Mouse (Mus musculus) cerebellum, postnatal 14 days (tissue): Measurements from ENCODE around the gene Ints11.

Source experiments
- DNase-seq, 2 experiments: peaks; one replicate each; pipeline ENCODE4 v3.0.0; 2021; ENCODE audit warnings: mixed read lengths in 2 of 2

Ints11 gene

DNA sequence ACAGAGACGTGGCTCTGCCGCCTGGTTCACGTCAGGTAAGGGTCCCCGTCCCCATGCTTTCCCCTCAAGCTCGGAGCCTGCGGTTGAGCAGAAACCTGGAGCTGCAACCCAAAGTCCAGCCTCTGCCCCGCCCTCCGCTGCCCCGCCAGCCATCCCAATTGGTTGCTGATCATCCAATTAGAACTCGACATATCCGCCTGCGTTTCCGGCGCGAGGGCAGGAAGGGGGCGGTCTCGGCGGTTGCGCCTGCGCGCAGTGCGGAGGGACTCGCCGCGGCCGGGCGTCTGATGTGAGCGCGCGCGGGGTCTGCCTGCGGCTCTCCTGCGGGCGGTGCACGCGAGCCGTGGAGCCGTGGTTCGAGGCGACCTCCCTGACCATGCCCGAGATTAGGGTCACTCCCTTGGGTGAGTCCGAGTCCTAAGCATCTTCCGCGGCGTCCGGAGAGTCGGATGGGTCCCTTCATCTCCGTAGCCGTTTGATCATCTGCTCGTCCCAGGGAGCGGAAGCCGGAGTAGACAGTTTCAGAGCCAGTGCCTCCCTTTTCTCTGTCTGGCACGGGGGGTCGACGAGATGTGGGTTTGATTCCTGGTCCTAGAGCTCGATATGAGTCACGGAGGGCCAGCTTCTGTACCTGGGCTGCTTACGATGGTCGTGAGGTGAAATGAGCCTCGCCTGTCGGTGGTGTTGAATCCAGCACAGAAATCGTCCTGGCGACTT is at the start of gene Ints11, which contains the start of gene Cptp:
Gene Ints11, plus strand, starts transcription at position 230 of the 717 bp plus-strand sequence.
Gene Cptp, minus strand, starts transcription at position 124 of the 717 bp plus-strand sequence.
- peak; percentile 97 for DNase-seq

DNA sequence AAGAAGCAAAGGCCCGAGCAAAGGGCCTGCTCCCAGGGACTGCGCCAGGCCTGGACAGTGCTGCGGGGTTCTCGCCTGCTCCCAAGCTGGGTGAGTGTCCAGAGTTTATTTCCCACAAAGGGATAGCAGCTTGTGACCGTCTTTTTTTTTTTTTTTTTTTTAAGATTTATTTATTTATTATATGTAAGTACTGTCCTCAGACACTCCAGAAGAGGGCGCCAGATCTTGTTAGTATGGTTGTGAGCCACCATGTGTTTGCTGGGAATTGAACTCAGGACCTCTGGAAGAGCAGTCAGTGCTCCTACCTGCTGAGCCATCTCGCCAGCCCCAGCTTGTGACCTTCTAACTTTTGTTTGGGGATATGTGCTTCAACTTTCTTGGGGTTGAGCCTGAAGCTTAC is 48.3 kb upstream of the Ints11 start:
- peak in 1 of 2 experiments; percentile 61 for DNase-seq

DNA sequence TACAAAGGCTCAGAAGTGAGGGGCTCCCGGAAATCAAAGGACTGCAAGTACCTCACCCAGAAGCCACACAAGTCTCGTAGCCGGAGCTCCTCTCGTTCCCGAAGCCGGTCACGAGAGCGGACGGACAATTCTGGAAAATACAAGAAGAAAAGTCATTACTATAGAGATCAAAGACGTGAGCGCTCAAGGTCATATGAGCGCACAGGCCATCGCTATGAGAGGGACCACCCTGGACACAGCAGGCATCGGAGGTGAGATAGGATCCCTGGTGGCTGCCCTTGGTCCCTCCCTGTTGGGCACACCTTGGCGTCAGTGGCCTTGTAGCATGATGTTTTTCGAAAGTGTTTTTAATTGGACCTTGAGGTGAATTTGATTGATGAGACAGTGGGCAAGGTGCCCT is 45.9 kb upstream of the Ints11 start:
- DNase-seq = no peak

DNA sequence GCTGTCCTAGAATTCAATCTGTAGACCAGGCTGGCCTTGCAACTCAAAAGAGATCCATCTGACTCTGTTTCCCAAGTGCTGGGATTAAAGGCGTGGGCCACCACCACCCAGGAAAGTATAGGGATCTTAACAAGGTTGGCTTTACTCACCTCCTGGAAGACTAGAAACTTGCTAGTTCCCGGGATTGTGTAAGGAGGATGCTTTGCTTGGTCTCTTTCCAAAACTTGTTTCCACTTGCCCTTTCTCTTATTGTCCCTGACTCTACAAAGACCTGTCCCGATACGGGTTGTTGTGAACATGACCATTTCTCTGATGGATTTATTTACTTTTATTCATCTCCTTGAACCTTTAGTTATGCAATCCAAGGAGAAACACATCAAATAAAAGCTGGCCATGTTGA is 39.5 kb upstream of the Ints11 start:
- no peak for DNase-seq

DNA sequence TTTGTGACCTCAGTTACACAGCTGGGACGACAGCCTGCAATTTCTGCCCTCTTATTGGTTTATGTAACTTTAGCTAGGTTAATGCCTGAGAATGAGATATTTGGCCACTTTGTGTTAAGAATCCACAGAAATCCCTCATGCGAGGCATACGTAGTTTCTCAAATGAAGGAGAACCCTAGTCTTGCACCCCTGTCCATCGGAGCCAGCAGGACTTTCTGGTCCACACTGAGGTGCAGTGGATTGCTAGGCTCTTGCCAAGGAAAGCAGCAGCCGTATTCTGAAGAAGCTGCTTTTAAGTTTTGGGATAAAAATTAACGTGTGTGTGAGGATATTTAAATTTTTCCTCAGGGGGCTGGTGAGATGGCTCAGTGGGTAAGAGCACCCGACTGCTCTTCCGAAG is 38.8 kb upstream of the Ints11 start:
- no peak for DNase-seq

DNA sequence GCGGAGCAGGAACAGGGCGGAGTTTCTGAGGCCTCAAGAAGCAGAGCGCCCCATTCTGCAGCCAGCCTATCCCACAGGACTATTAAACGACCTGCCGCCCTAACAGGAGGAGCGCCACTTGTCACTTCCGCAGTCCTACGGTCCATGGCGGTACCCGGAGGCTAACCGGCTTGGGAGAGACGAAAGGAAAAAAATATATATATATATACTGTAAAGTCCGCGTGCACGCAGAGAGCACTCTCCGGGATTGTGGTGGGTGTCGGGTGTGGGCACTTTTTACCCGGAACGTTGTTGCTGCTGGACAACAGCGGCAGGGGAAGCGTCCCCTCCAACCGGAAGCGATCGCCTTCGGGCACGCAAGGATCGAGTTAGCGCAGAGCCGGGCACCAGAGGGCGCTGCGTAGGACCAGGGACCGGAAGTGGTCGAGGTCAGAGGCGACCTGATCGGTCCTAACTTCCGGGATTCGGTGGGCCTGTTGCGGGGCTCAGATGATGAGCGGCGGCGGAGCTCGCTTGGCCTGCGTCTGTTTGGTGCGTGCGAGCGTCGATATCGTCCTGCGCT is 38.1 kb upstream of the Ints11 start, which contains the start of gene Aurkaip1:
Gene Aurkaip1, plus strand, starts transcription at position 68 of the 562 bp plus-strand sequence.
- peak; percentile 98 to 99 for DNase-seq

DNA sequence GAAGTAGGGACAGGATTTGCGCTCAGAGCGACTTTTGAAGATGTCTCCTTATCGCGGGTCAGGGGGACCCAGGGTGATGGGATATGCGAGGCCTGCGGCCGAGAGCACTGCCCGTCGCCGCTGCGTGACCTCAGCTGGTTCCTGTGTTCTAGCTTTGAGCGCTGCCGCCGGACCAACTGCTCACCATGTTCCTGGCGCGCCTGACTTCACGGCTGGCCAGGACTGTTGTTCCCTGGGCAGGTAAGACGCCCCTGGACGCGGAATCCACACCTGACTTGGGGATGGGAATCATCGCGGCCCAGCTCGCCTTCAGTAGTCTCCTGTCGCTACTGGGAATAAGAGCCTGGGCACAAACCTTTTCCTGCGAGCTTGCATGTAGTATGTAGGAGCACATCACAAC is 37.5 kb upstream of the Ints11 start:
- peak in 1 of 2 experiments; percentile 56 for DNase-seq

DNA sequence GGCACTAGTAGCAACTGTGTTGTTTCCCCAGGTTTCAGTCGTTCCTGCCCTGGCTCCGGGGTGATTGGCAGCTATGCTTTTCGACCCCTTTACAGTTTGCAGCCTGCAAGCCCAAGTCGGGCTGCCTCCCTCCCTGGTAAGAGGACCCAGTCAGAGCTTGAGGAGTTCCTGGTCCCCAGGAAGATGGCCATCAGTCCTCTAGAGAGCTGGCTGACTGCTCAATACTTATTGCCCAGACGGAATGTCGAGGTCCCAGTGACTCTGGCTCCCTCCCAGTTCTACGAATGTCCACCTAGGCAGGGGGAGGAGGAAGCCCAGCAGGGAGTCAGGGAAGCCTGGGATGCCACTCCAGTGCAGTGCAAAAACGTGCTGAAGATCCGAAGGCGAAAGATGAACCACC is 37.0 kb upstream of the Ints11 start:
- peak in 1 of 2 experiments; percentile 20 for DNase-seq

DNA sequence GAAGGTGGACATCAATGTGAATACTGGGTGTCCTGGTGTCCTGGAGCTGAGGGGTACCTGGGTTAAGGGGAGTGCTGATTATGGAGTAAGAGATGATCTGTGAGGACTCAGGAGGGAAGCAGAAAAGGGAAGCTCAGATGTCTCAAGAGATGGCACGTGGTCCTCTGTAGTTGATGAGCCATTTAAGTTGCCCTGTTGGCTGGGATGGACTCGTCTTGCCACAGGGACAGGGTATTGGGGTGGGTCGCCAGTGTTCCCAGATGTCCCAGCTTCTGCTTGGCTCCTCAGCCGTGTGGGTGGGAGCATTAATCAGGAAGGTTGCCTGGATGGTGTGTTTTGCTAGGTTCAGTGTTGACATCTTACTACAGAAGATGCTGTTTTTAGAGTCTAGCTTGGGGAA is 36.1 kb upstream of the Ints11 start:
- no peak for DNase-seq

DNA sequence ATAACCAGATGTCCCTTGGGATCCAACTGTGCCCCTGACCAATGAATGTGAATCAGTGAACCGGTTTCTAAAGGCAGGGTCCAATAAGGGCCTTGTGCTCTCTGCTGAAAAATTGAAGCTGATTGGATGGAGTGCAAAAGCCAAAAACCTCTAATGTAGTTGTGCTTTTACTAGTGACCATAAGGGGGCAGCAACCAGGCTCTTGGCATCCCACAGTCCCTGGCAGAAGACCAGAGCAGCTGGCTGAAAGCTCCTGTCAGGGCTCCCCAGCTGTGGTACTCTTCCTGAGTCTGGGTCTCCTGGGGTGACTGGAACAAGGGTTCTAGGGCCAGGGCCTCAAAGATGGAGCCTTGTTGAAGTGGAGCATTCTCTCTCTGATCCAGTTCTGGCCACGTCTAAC is 35.5 kb upstream of the Ints11 start:
- peak; percentile 73 to 88 for DNase-seq

DNA sequence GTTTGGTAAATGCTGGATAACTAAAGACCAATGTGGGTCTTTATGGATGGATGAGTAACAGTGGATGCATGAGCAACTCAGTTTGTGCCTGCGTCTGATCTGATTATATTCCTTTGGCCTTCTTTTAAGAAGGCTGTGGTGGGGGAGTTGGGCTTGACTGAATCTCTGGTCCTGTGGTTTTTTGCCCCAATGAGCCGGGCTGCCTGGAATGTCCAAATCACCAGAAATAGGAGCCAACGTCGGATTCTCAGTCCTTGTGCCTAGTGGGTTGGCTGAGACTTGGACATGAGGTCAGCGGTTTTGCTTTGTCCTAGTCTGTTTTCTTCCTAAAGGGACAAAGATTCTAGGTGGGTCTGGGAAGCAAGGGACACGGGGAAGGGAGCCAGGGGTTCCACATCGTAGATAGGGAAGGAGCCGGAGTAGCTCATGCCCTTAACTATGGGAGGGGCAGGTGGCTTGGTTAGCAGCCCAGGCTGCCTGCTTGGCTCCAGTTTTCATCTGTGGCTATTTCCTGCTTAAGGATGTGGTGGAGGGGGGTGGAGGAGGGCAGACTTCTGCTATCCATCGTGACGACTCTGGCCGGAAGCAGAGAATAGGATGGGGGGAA is 31.8 kb upstream of the Ints11 start:
- peak in 1 of 2 experiments; percentile 28 for DNase-seq

DNA sequence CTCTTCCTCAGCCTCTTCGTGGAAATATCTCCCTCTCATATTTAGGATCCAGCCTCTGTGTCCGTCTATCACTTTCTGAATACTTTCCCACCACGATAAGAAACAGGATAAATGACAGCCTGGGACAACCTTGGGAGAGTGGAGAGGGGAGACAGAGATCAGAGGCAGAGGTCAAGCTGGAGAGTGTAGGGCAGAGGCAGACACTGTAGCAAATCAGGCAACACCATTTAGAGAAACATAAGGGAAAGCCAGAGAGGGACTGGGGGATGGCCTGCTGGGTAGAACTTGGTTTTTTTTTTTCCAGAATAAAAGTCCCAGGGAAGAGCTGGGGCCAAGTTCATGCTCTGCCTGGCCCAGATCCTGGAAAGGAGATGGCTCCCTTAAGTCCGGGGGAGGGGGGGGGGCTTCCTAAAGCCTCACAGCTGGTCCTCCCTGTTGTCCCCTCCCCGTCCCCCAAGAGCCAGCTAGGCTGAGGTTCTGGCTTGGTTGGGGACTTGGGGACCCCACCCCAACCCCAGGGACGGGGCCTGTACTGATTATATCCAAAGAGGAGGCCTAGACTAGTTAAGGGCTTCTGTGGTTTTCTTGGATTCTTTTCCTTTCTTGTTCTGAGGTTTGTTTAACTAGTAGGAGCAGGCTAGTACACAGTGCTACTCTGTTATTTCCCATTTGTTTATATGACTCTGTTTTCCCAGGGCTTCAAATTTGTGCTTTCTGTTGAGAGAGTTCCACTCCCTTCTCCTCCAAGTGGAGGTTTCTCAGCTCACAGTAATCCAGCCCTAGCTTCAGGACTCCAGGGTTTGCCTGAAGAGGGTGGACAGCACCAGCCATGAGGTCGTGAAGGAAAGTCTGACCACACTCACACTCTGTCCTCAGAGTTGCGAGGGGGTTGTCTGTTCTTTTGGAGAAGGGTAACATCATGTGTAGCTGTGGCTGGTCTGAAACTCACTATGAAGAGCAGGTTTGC is 30.9 kb upstream of the Ints11 start:
- peak in 1 of 2 experiments; percentile 7 for DNase-seq

DNA sequence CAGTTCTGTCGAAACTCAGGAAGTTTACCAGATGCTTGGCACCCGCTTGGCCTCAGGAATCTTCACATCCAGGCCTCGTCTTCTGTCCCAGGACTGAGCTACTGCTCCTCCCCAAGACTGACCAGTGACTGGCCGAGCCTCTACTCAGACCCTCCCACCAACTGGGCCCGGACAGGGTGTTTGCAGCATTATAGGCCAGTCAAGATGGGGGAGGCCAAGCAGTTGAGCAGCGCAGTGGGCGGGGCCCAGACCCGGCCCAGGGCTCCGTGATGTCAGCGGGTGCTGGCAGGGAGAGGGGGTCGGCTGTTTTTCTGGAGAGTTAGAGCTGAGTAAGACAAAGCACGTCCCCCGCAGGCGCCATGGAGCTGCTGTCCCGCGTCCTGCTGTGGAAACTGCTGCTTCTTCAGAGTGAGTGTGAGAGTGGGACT is 29.8 kb upstream of the Ints11 start, which contains the start of gene Mxra8:
Gene Mxra8, plus strand, starts transcription at position 198 of the 428 bp plus-strand sequence.
- peak in 1 of 2 experiments; percentile 43 for DNase-seq

DNA sequence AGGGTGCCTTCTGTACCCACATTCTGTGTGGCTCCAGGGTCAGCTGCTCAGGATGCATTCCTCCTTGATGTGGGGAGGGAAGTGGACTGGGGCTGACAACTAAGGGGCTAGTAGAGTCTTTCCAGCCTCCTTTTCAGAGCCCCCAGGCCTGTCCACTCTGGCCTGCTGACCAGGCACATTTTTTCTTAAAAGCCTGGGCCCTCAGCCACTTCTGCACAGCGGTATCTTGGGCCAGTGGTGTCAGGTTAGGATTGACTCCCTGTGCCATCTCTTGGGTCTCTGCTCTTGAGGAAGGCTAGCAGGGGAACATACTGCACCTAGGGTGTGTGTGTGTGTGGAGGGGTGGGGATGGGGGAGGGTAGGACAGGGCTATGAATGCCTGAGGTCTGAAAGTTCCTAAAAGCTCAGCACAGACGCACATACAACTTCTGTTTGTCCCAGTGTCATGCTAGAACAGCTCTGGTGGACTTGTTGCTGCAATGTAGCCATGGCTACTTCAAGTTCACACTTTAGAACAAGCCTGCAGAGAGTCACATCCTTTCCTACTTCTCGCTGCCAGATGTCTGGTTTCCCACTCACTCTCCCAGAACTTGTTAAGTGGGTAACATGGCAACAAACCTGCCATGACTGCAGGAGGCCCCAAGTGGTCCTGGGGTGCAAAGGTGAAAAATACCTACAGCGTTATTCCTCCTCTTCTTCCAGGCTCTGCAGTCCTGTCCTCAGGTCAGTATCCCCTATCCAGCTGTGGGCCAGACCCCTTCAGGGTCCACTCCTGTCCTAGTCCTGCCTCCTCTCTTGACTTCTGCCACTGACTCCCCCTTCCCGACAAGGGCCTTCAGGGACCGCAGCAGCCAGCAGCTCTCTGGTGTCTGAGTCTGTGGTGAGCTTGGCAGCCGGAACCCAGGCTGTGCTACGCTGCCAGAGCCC is 29.0 kb upstream of the Ints11 start:
- no peak for DNase-seq

DNA sequence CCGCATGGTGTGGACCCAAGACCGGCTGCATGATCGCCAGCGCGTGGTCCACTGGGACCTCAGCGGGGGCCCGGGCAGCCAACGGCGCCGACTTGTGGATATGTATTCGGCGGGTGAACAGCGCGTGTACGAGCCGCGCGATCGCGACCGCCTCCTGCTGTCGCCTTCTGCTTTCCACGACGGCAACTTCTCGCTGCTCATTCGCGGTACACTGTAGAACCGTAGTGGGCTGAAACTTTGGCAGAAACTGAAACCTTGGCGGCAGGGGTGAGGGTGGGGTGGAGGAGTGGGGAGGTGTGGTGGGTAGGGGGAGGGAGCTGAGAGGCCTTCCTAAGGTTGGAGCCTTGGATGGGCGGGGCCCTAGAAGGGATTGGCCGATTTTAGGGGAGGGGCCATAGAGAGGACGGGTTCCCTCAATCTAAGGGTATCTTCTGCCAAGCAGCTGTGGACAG is 28.3 kb upstream of the Ints11 start:
- DNase-seq = peak in 1 of 2 experiments; percentile 53

DNA sequence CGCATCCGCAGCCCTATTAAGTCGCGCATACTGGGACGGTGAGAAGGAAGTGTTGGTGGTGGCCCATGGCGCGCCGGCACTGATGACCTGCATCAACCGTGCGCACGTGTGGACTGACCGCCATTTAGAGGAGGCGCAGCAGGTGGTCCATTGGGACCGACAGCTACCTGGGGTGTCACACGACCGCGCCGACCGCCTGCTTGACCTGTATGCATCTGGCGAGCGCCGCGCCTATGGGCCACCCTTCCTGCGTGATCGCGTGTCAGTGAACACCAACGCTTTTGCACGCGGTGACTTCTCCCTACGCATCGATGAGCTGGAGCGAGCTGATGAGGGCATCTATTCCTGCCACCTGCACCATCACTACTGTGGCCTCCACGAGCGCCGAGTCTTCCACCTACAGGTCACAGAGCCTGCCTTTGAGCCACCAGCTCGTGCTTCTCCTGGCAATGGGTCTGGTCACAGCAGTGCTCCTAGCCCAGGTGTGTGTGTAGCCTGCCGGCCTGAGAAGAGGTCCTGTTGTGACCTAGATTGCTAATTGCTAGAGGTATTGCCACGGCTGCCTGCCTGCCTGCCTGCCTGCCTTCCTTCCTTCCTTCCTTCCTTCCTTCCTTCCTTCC is 27.6 kb upstream of the Ints11 start:
- DNase-seq = peak; percentile 50 to 66

DNA sequence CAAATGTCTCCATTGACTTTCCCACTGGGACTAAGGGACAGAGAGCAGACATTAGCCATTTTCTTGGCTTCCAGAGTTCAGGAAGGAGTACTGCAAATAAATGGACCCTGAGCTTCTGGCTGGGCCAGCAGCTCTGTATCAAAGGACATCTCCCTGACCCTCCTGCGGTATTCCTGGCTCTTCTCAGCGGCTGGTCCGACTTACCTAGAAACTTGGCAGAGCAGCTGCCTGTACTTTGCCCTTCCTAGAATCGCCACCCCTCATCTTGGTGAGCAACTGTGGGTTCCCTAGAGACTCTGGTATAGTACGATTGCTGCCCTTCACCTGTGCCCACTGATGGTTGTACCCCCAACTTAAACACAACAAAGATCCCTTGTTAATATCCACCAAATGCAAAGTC is 26.1 kb upstream of the Ints11 start:
- no peak for DNase-seq

DNA sequence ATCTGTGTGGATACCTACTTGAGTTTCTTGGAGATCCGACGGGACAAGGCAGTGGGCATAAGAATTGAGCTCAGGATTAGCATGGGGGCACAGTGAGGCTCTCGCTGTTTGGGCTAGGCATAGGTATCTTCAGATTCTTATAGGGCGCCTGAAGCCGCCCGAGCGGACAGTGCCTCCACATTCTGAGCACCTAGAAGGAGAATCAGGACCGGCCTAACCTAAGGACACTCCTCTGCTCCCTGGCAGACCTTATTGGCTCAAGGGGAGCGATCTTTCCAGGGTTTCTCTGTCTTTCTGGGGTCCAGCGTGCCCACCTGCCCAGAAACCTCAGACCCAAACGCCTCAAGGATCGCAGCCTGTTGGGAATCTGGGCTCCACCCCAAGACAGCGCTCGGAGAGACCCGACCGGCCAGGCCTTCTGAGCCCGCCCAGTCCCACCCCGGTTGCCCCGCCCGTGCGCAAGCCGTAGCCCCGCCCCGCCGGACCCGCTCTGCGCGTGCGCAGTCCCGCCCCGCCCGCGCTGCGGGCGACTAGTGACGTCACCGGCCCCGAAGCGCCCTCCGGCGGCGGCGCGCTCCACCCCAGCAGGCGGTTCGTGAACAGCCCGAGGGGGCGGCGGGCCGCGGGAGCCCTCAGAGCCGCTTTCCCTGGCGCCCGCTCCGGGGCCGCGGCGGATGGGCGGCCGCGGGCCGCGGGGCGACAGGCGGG is 22.3 kb upstream of the Ints11 start, which contains the start of gene Dvl1:
Gene Dvl1, plus strand, starts transcription at position 532 of the 708 bp plus-strand sequence.
- DNase-seq = peak; percentile 98 to 99

DNA sequence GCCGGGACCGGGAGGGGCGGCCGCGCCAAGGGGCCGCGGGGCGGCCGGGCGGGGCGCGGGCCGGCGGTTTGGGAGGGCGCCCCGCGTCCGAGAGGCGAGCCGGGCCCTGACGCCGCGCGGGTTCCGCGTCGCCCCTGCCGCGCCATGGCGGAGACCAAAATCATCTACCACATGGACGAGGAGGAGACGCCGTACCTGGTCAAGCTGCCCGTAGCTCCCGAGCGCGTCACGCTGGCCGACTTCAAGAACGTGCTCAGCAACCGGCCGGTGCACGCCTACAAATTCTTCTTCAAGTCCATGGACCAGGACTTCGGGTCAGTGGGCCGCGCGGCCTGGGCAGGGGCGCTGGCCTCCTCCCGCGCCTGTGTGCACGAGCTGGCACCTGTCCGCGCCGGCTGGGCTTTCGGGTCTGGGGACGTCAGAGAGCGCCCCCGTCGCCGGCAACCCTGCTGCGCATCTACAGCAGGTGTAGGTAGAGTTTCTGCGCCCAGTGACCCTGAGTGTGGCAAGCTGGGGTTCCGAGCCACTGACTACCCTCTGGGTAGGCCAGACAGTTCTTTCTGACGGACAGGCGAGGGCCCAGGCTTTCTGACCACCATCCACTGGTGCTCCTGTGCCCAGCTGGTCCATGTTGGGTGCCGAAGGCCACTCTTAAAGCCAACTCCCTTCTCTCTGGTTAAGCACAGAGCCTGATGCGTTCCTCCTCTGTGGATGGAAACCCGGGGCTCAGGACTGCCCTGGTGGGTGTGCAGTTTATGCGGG is 21.6 kb upstream of the Ints11 start:
- peak; percentile 66 to 71 for DNase-seq
